Mouse (Mus musculus) heart, embryonic 13.5 days (tissue): ENCODE results near the gene Elmod3. TPM values are rescaled to one million over a fixed set of nuclear protein-coding genes. Genes with fewer than 3 reads are reported as not detected.

ENCODE experiments used
- ATAC-seq: fragments of 200-750 bp; cut with Nextera tagmentation; 2 replicates; pipeline ENCODE4 v1.8.0; 2017; ENCODE audit warnings: moderate TSS enrichment; ENCODE audit not compliant: insufficient number of reproducible peaks, low FRiP score, low TSS enrichment; ENCODE audit errors: extremely low read depth
- H3K27ac ChIP-seq: fragments of 300-500 bp; sonication (generic); replicated peaks from 2 replicates; pipeline ENCODE4 v1.5.1; 2015; ENCODE audit warnings: moderate library complexity, mild to moderate bottlenecking, inconsistent platforms
- H3K27me3 ChIP-seq: fragments of 300-500 bp; sonication (generic); replicated peaks from 2 replicates; pipeline ENCODE4 v1.6.1; 2015; ENCODE audit warnings: mild to moderate bottlenecking, inconsistent platforms
- H3K36me3 ChIP-seq: fragments of 300-500 bp; sonication (generic); 2 replicates; pipeline ENCODE4 v1.6.1; 2015; ENCODE audit warnings: mild to moderate bottlenecking, inconsistent platforms
- H3K4me1 ChIP-seq: fragments of 300-500 bp; sonication (generic); 2 replicates; pipeline ENCODE4 v1.6.1; 2015; ENCODE audit warnings: inconsistent platforms
- H3K4me2 ChIP-seq: fragments of 300-500 bp; sonication (generic); 2 replicates; pipeline ENCODE4 v1.6.1; 2015; ENCODE audit warnings: inconsistent platforms, mild to moderate bottlenecking, moderate library complexity
- H3K4me3 ChIP-seq: fragments of 300-500 bp; sonication (generic); 2 replicates; pipeline ENCODE4 v1.5.1; 2015; ENCODE audit warnings: moderate library complexity, mild to moderate bottlenecking, inconsistent platforms
- H3K9ac ChIP-seq: fragments of 300-500 bp; sonication (generic); 2 replicates; pipeline ENCODE4 v1.6.1; 2015; ENCODE audit warnings: inconsistent platforms, mild to moderate bottlenecking, moderate library complexity
- H3K9me3 ChIP-seq: fragments of 300-500 bp; sonication (generic); 2 replicates; pipeline ENCODE4 v1.6.1; 2016; ENCODE audit warnings: inconsistent platforms
- WGBS: fragments of 180-500 bp; shearing (Covaris S2); methylation state at CpG from one replicate; pipeline ENCODE4 v1.1.7; 2015; ENCODE audit warnings: mixed read lengths; 5-methylcytosine and 5-hydroxymethylcytosine counted together
- polyA plus RNA-seq: library from polyadenylated mRNA; unstranded; fragments of >200 nt; fragmentation: Nextera tagmentation; extraction: Ambion mirVana; gene quantifications from 2 replicates; pipeline ENCODE4 v1.2.1, GENCODE M21; 2015

The Elmod3 gene
- polyA plus RNA-seq, 1 experiment from 2014 or later, result 10.6 TPM

GRCm38 (mm10) chr6:72528410-72529151 is 69.6 kb downstream of the Elmod3 start:
- Histone ChIP-seq H3K9ac (no peak overlapping the region), H3K27me3 (no peaks in the 10 kb centered on the region), H3K4me2 (no peak overlapping the region), H3K36me3 (no peaks in the 10 kb centered on the region), H3K4me1 (peaks cover 7% of the 10 kb centered on the region), H3K9me3 (no peaks in the 10 kb centered on the region), H3K4me3 (no peak overlapping the region), H3K27ac (no peak overlapping the region)
- no peak for ATAC-seq
- 67% methylated on average over 10 of the region's 10 CpGs for WGBS

GRCm38 (mm10) chr6:72527070-72527469 is 71.1 kb downstream of the Elmod3 start:
- WGBS, result 72% methylated on average over 4 of the region's 4 CpGs
- Histone ChIP-seq H3K9me3 (no peaks in the 10 kb centered on the region), H3K27me3 (no peaks in the 10 kb centered on the region), H3K9ac (no peak overlapping the region), H3K27ac (no peak overlapping the region), H3K36me3 (no peaks in the 10 kb centered on the region), H3K4me2 (no peak overlapping the region), H3K4me1 (no peaks in the 10 kb centered on the region), H3K4me3 (no peak overlapping the region)
- ATAC-seq, result no peak

GRCm38 (mm10) chr6:72524160-72524559 is 74.1 kb downstream of the Elmod3 start:
- H3K4me1 ChIP-seq, result peaks cover 14% of the 10 kb centered on the region
- no peaks in the 10 kb centered on the region for H3K36me3 ChIP-seq
- 72% methylated on average over 2 of the region's 2 CpGs for WGBS
- no peak overlapping the region for H3K9ac ChIP-seq
- no peak overlapping the region for H3K27ac ChIP-seq
- ATAC-seq, result no peak
- no peak overlapping the region for H3K4me3 ChIP-seq
- H3K4me2 ChIP-seq, result no peak overlapping the region
- H3K9me3 ChIP-seq, result no peaks in the 10 kb centered on the region
- no peaks in the 10 kb centered on the region for H3K27me3 ChIP-seq

- Histone ChIP-seq H3K27ac (no peak overlapping the region), H3K9me3 (no peaks in the 10 kb centered on the region), H3K9ac (no peak overlapping the region), H3K27me3 (no peaks in the 10 kb centered on the region), H3K4me3 (no peak overlapping the region), H3K4me2 (no peak overlapping the region), H3K4me1 (peaks cover 14% of the 10 kb centered on the region), H3K36me3 (no peaks in the 10 kb centered on the region)
- ATAC-seq, result no peak
- 73% methylated on average over 4 of the region's 4 CpGs for WGBS
Measured at GRCm38 (mm10) chr6:72523222-72523621, 75.0 kb downstream of the Elmod3 start.

- no peak for ATAC-seq
- H3K4me2 ChIP-seq, result no peak overlapping the region
- no peak overlapping the region for H3K27ac ChIP-seq
- H3K36me3 ChIP-seq, result no peaks in the 10 kb centered on the region
- WGBS, result 79% methylated on average over 5 of the region's 5 CpGs
- no peaks in the 10 kb centered on the region for H3K9me3 ChIP-seq
- no peaks in the 10 kb centered on the region for H3K27me3 ChIP-seq
- peaks cover 14% of the 10 kb centered on the region for H3K4me1 ChIP-seq
- no peak overlapping the region for H3K9ac ChIP-seq
- H3K4me3 ChIP-seq, result no peak overlapping the region
Measured at GRCm38 (mm10) chr6:72522288-72522687, 75.9 kb downstream of the Elmod3 start.

GRCm38 (mm10) chr6:72521607-72522006 is 76.6 kb downstream of the Elmod3 start, which contains the start of gene Sh2d6:
TSS of gene Sh2d6 (minus strand) at chr6:72521707.
- peaks cover 14% of the 10 kb centered on the region for H3K4me1 ChIP-seq
- H3K4me2 ChIP-seq, result no peak within 1 kb of the TSS
- peak within 1 kb of the TSS; percentile 49; the same call in 1 of the 2 replicates for H3K27ac ChIP-seq
- no peaks in the 10 kb centered on the region for H3K9me3 ChIP-seq
- H3K9ac ChIP-seq, result no peak within 1 kb of the TSS
- H3K36me3 ChIP-seq, result no peaks in the 10 kb centered on the region
- ATAC-seq, result no peak
- H3K27me3 ChIP-seq, result no peaks in the 10 kb centered on the region
- no peak within 1 kb of the TSS for H3K4me3 ChIP-seq
- 82% methylated on average over 5 of the region's 5 CpGs for WGBS

- no peak for ATAC-seq
- no peak overlapping the region for H3K4me2 ChIP-seq
- H3K4me1 ChIP-seq, result peaks cover 14% of the 10 kb centered on the region
- H3K9ac ChIP-seq, result no peak overlapping the region
- 82% methylated on average over 5 of the region's 5 CpGs for WGBS
- no peaks in the 10 kb centered on the region for H3K27me3 ChIP-seq
- H3K4me3 ChIP-seq, result no peak overlapping the region
- no peaks in the 10 kb centered on the region for H3K9me3 ChIP-seq
- H3K36me3 ChIP-seq, result no peaks in the 10 kb centered on the region
- no peak overlapping the region for H3K27ac ChIP-seq
Measured at GRCm38 (mm10) chr6:72520904-72521303, 77.3 kb downstream of the Elmod3 start.

GRCm38 (mm10) chr6:72519892-72520663 is 78.1 kb downstream of the Elmod3 start:
- Histone ChIP-seq H3K9ac (0 out of 2 replicates have a peak overlapping the region, but pooled peaks have one; percentile 20), H3K27ac (peak overlapping the region; percentile 49), H3K36me3 (no peaks in the 10 kb centered on the region), H3K9me3 (no peaks in the 10 kb centered on the region), H3K4me1 (peaks cover 14% of the 10 kb centered on the region), H3K4me3 (no peak overlapping the region), H3K4me2 (peak overlapping the region; percentile 32), H3K27me3 (no peaks in the 10 kb centered on the region)
- 19% methylated on average over 10 of the region's 10 CpGs for WGBS
- ATAC-seq, result no peak

GRCm38 (mm10) chr6:72519303-72519702 is 78.9 kb downstream of the Elmod3 start:
- no peak overlapping the region for H3K4me2 ChIP-seq
- H3K36me3 ChIP-seq, result no peaks in the 10 kb centered on the region
- H3K27ac ChIP-seq, result no peak overlapping the region
- H3K27me3 ChIP-seq, result no peaks in the 10 kb centered on the region
- H3K9ac ChIP-seq, result 0 out of 2 replicates have a peak overlapping the region, but pooled peaks have one; percentile 7
- 31% methylated on average over 8 of the region's 8 CpGs for WGBS
- H3K4me1 ChIP-seq, result peaks cover 14% of the 10 kb centered on the region
- no peak for ATAC-seq
- no peak overlapping the region for H3K4me3 ChIP-seq
- no peaks in the 10 kb centered on the region for H3K9me3 ChIP-seq

- no peak overlapping the region for H3K4me2 ChIP-seq
- no peak overlapping the region for H3K4me3 ChIP-seq
- no peak overlapping the region for H3K27ac ChIP-seq
- peaks cover 14% of the 10 kb centered on the region for H3K4me1 ChIP-seq
- no peaks in the 10 kb centered on the region for H3K36me3 ChIP-seq
- no peaks in the 10 kb centered on the region for H3K27me3 ChIP-seq
- ATAC-seq, result no peak
- H3K9ac ChIP-seq, result no peak overlapping the region
- H3K9me3 ChIP-seq, result no peaks in the 10 kb centered on the region
- WGBS, result 80% methylated on average over 1 of the region's 1 CpGs
Measured at GRCm38 (mm10) chr6:72518842-72519241, 79.4 kb downstream of the Elmod3 start.
